Mouse (Mus musculus) stomach, embryonic 16.5 days (tissue): ENCODE measurements around the gene Rbp7. TPM values are rescaled to one million over a fixed set of nuclear protein-coding genes. Genes with fewer than 3 reads are reported as not detected.
"Not testable (repeated sequence)": the region's sequence is repeated elsewhere in the genome, so short reads cannot be mapped to it uniquely, and the experiment has no call there.

ENCODE experiments used
- ATAC-seq: fragments of 200-750 bp; cut with Nextera tagmentation; 2 replicates; pipeline ENCODE4 v1.8.0; 2017; ENCODE audit warnings: moderate number of reproducible peaks, moderate TSS enrichment; ENCODE audit not compliant: insufficient read depth, low FRiP score
- H3K27ac ChIP-seq: fragments of 300-500 bp; sonication (generic); 2 replicates; pipeline ENCODE4 v1.5.1; 2014; ENCODE audit warnings: low read length
- H3K27me3 ChIP-seq: fragments of 300-500 bp; sonication (generic); 2 replicates; pipeline ENCODE4 v1.6.1; 2014; ENCODE audit warnings: low read length, control low read depth, mixed read lengths; ENCODE audit not compliant: control insufficient read depth, insufficient read depth
- H3K36me3 ChIP-seq: fragments of 300-500 bp; sonication (generic); 2 replicates; pipeline ENCODE4 v1.6.1; 2014; ENCODE audit warnings: low read length; ENCODE audit not compliant: control insufficient read depth, insufficient read depth
- H3K4me1 ChIP-seq: fragments of 300-500 bp; sonication (generic); 2 replicates; pipeline ENCODE4 v1.6.1; 2014; ENCODE audit warnings: low read length, control low read depth, mixed read lengths; ENCODE audit not compliant: control insufficient read depth, insufficient read depth
- H3K4me2 ChIP-seq: fragments of 300-500 bp; sonication (generic); 2 replicates; pipeline ENCODE4 v1.6.1; 2014; ENCODE audit warnings: low read depth, low read length, mixed read lengths
- H3K4me3 ChIP-seq: fragments of 300-500 bp; sonication (generic); replicated peaks from 2 replicates; pipeline ENCODE4 v1.5.1; 2014; ENCODE audit warnings: mild to moderate bottlenecking, low read length
- H3K9ac ChIP-seq: fragments of 300-500 bp; sonication (generic); 2 replicates; pipeline ENCODE4 v1.6.1; 2014; ENCODE audit warnings: low read length
- H3K9me3 ChIP-seq: fragments of 300-500 bp; sonication (generic); replicated peaks from 2 replicates; pipeline ENCODE4 v1.6.1; 2016; ENCODE audit warnings: low read length, control low read depth; ENCODE audit not compliant: control insufficient read depth
- WGBS: fragments of 180-500 bp; shearing (Covaris S2); extraction: QIAGEN DNeasy Blood & Tissue Kit; methylation state at CpG from one replicate; pipeline ENCODE4 v1.1.7; 2014; 5-methylcytosine and 5-hydroxymethylcytosine counted together
- polyA plus RNA-seq: library from polyadenylated mRNA; unstranded; fragments of >200 nt; fragmentation: Nextera tagmentation; extraction: Ambion mirVana; gene quantifications from 2 replicates; pipeline ENCODE4 v1.2.1, GENCODE M21; 2015

Rbp7 gene
- polyA plus RNA-seq, 1 experiment from 2014 or later: 4.0 TPM

DNA sequence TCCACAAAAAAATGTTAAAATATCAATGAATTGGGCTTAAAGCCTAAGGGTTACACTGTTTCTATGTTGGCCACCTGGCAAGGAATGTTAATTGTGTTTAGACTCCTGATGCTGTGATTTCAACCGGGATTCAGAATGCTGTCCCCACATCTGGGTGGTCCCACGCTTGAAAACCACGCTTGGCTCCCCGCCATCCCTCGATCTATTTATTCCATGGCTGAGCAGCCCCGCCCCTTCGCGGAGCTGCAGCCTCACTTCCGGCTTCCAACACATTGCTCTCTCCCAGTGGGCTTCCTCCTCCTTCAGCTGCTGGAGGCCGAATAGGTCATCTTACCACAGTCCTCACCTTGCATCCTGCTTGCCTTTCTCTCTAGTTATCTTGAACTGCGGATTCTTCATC, 8.9 kb downstream of the Rbp7 start:
- Histone ChIP-seq H3K9me3 (no peaks in the 10 kb centered on the region), H3K4me1 (peaks cover 6% of the 10 kb centered on the region; the same call in 1 of the 2 replicates), H3K9ac (peak overlapping the region; percentile 64; the same call in 1 of the 2 replicates), H3K4me2 (peak overlapping the region; percentile 58), H3K27me3 (no peaks in the 10 kb centered on the region), H3K4me3 (peak overlapping the region; percentile 37), H3K27ac (peak overlapping the region; percentile 86), H3K36me3 (no peaks in the 10 kb centered on the region)
- 4% methylated on average over 11 of the region's 11 CpGs for WGBS
- ATAC-seq: peak; percentile 38; the same call in 1 of the 2 replicates

- WGBS: under 1% methylated on average over 36 of the region's 36 CpGs
- Histone ChIP-seq H3K9ac (peak overlapping the region; percentile 64), H3K4me3 (peak overlapping the region; percentile 37), H3K9me3 (no peaks in the 10 kb centered on the region), H3K4me1 (peaks cover 6% of the 10 kb centered on the region; the same call in 1 of the 2 replicates), H3K27me3 (no peaks in the 10 kb centered on the region), H3K27ac (peak overlapping the region; percentile 86), H3K4me2 (peak overlapping the region; percentile 58), H3K36me3 (no peaks in the 10 kb centered on the region)
- ATAC-seq: peak; percentile 97
These were observed 9.6 kb downstream of the Rbp7 start for GRCm38 (mm10) chr4:149444964-149445701.

DNA sequence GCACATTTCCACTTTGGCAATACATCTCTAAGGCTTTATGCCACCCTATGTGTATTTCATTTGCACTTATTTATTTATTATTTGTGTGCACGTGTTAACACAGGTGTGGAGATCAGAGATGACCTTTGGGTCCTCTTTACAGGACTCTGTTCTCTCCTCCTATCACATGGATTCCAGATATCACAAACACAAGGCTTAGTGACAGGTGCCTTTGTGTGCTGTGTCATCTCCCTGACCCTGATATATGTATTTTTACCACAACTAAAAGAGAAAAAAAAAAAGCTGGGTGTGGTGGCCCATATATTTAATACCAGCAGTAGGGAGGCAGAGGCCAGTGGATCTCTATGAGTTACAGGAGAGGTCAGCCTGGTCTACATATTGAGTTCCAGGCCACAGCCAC, 10.3 kb downstream of the Rbp7 start:
- Histone ChIP-seq H3K27ac (no peak overlapping the region), H3K27me3 (no peaks in the 10 kb centered on the region), H3K36me3 (no peaks in the 10 kb centered on the region), H3K4me3 (no peak overlapping the region), H3K4me1 (peaks cover 6% of the 10 kb centered on the region; the same call in 1 of the 2 replicates), H3K4me2 (peak overlapping the region; percentile 58; the same call in 1 of the 2 replicates), H3K9ac (peak overlapping the region; percentile 64; the same call in 1 of the 2 replicates), H3K9me3 (no peaks in the 10 kb centered on the region)
- 41% methylated on average over 1 of the region's 1 CpGs for WGBS
- no peak for ATAC-seq

GRCm38 (mm10) chr4:149442436-149442835, 12.3 kb downstream of the Rbp7 start:
- no peak overlapping the region for H3K9ac ChIP-seq
- 33% methylated on average over 3 of the region's 3 CpGs for WGBS
- H3K4me1 ChIP-seq: peaks cover 6% of the 10 kb centered on the region; the same call in 1 of the 2 replicates
- no peak overlapping the region for H3K4me3 ChIP-seq
- H3K27ac ChIP-seq: no peak overlapping the region
- no peak for ATAC-seq
- H3K4me2 ChIP-seq: no peak overlapping the region
- no peaks in the 10 kb centered on the region for H3K27me3 ChIP-seq
- H3K36me3 ChIP-seq: no peaks in the 10 kb centered on the region
- no peaks in the 10 kb centered on the region for H3K9me3 ChIP-seq

GRCm38 (mm10) chr4:149440576-149440975, 14.2 kb downstream of the Rbp7 start:
- no peaks in the 10 kb centered on the region for H3K9me3 ChIP-seq
- no peak for ATAC-seq
- no peak overlapping the region for H3K4me3 ChIP-seq
- no peaks in the 10 kb centered on the region for H3K36me3 ChIP-seq
- H3K9ac ChIP-seq: no peak overlapping the region
- H3K27ac ChIP-seq: no peak overlapping the region
- 63% methylated on average over 8 of the region's 8 CpGs for WGBS
- peaks cover 1% of the 10 kb centered on the region; the same call in 1 of the 2 replicates for H3K4me1 ChIP-seq
- H3K4me2 ChIP-seq: no peak overlapping the region
- no peaks in the 10 kb centered on the region for H3K27me3 ChIP-seq

- not testable (repeated sequence) for H3K9me3 ChIP-seq, H3K36me3 ChIP-seq, H3K4me3 ChIP-seq, H3K4me2 ChIP-seq, ATAC-seq, H3K9ac ChIP-seq, H3K27ac ChIP-seq, H3K27me3 ChIP-seq, H3K4me1 ChIP-seq
- WGBS: 91% methylated on average over 1 of the region's 1 CpGs
These were observed 22.9 kb downstream of the Rbp7 start for GRCm38 (mm10) chr4:149431887-149432286.

- Histone ChIP-seq H3K4me3 (no peak overlapping the region), H3K4me1 (no peaks in the 10 kb centered on the region; the same call in 1 of the 2 replicates), H3K9ac (no peak overlapping the region), H3K27ac (no peak overlapping the region), H3K4me2 (no peak overlapping the region), H3K27me3 (no peaks in the 10 kb centered on the region), H3K36me3 (no peaks in the 10 kb centered on the region), H3K9me3 (no peaks in the 10 kb centered on the region)
- 87% methylated on average over 5 of the region's 5 CpGs for WGBS
- ATAC-seq: no peak
These were observed 25.2 kb downstream of the Rbp7 start for GRCm38 (mm10) chr4:149429592-149429991.

GRCm38 (mm10) chr4:149426325-149427199, 28.2 kb downstream of the Rbp7 start, which contains the start of gene Ube4b:
TSS of gene Ube4b (minus strand) at chr4:149426749.
- peak; percentile 95 for ATAC-seq
- Histone ChIP-seq H3K9ac (peak within 1 kb of the TSS; percentile 94), H3K27me3 (no peaks in the 10 kb centered on the region), H3K36me3 (no peaks in the 10 kb centered on the region), H3K27ac (peak within 1 kb of the TSS; percentile 99), H3K4me3 (peak within 1 kb of the TSS; percentile 98), H3K9me3 (no peaks in the 10 kb centered on the region), H3K4me1 (peaks cover 7% of the 10 kb centered on the region; the same call in 1 of the 2 replicates), H3K4me2 (peak within 1 kb of the TSS; percentile 68)
- WGBS: under 1% methylated on average over 46 of the region's 50 CpGs
